Mouse (Mus musculus) spleen, embryonic (tissue): ENCODE measurements at regions not wholly inside any gene's neighbourhood (a gene's known extent, or its start where the extent isn't known, plus 50 kb on each side); places are given as distances from the start of the nearest gene placed in this dataset.

Experiments
- CTCF ChIA-PET: fragments of 350-600 bp; sonication (Branson Sonifier 250); formaldehyde crosslinking; loops from one replicate; lab custom pipeline; 2022; lab: Charles Lee

GRCm38 (mm10) chr17:15194894-15195461, 153.6 kb upstream of the Gm3448 start:
- CTCF ChIA-PET: no interaction called here

- CTCF ChIA-PET: no interaction called here
Observed at GRCm38 (mm10) chr17:15193831-15194230, 152.5 kb upstream of the Gm3448 start.

GRCm38 (mm10) chr17:15192840-15193239, 151.5 kb upstream of the Gm3448 start:
- CTCF ChIA-PET: no interaction called here

- CTCF ChIA-PET: no interaction called here
Observed at GRCm38 (mm10) chr17:15185217-15185616, 143.9 kb upstream of the Gm3448 start.

GRCm38 (mm10) chr17:15183800-15184199, 142.5 kb upstream of the Gm3448 start:
- CTCF ChIA-PET: no interaction called here

GRCm38 (mm10) chr17:15182105-15182504, 140.8 kb upstream of the Gm3448 start:
- CTCF ChIA-PET: no interaction called here

GRCm38 (mm10) chr17:15180223-15180860, 139.0 kb upstream of the Gm3448 start:
- CTCF ChIA-PET: no interaction called here

GRCm38 (mm10) chr17:15179411-15179951, 138.1 kb upstream of the Gm3448 start:
- CTCF ChIA-PET: no interaction called here

GRCm38 (mm10) chr17:15177390-15177789, 136.1 kb upstream of the Gm3448 start:
- CTCF ChIA-PET: no interaction called here

- CTCF ChIA-PET: no interaction called here
Observed at GRCm38 (mm10) chr17:15174354-15174953, 133.1 kb upstream of the Gm3448 start.

GRCm38 (mm10) chr17:15167927-15168326, 126.6 kb upstream of the Gm3448 start:
- CTCF ChIA-PET: no interaction called here

- CTCF ChIA-PET: no interaction called here
Observed at GRCm38 (mm10) chr17:15157693-15158333, 116.5 kb upstream of the Gm3448 start.

GRCm38 (mm10) chr17:15152996-15153735, 111.8 kb upstream of the Gm3448 start:
- CTCF ChIA-PET: interaction anchor here (0.6 kb wide), 1 partner anchor 12 kb away, joined by 3 read pairs; no protein-coding TSS in a partner anchor

GRCm38 (mm10) chr17:15152477-15152876, 111.1 kb upstream of the Gm3448 start:
- CTCF ChIA-PET: interaction anchor here (0.6 kb wide), 1 partner anchor 13 kb away, joined by 3 read pairs; no protein-coding TSS in a partner anchor

GRCm38 (mm10) chr17:15151695-15152094, 110.4 kb upstream of the Gm3448 start:
- CTCF ChIA-PET: no interaction called here

- CTCF ChIA-PET: no interaction called here
Observed at GRCm38 (mm10) chr17:15146607-15147006, 105.3 kb upstream of the Gm3448 start.

GRCm38 (mm10) chr17:15145191-15145968, 104.0 kb upstream of the Gm3448 start:
- CTCF ChIA-PET: no interaction called here

- CTCF ChIA-PET: no interaction called here
Observed at GRCm38 (mm10) chr17:15140391-15140790, 99.1 kb upstream of the Gm3448 start.
